Mouse (Mus musculus) midbrain, embryonic 11.5 days (tissue): ENCODE data around the gene Ak4. TPM values are rescaled to one million over a fixed set of nuclear protein-coding genes. Genes with fewer than 3 reads are reported as not detected.

Experiments used
- ATAC-seq: fragments of 200-750 bp; cut with Nextera tagmentation; 2 replicates; pipeline ENCODE4 v1.8.0; 2017; ENCODE audit warnings: moderate TSS enrichment, moderate library complexity; ENCODE audit not compliant: low FRiP score
- DNase-seq: peaks from one replicate; pipeline ENCODE4 v3.0.0; 2015; ENCODE audit warnings: low spot score; ENCODE audit errors: missing footprints
- H3K27ac ChIP-seq: fragments of 300-500 bp; sonication (generic); 2 replicates; pipeline ENCODE4 v1.5.1; 2014; ENCODE audit warnings: low read depth, low read length
- H3K27me3 ChIP-seq: fragments of 300-500 bp; sonication (generic); 2 replicates; pipeline ENCODE4 v1.6.1; 2014; ENCODE audit warnings: mild to moderate bottlenecking, low read length, moderate library complexity, mixed read lengths; ENCODE audit not compliant: control insufficient read depth, insufficient read depth
- H3K36me3 ChIP-seq: fragments of 300-500 bp; sonication (generic); 2 replicates; pipeline ENCODE4 v1.6.1; 2014; ENCODE audit warnings: mild to moderate bottlenecking, low read length, moderate library complexity, mixed read lengths; ENCODE audit not compliant: control insufficient read depth, insufficient read depth
- H3K4me1 ChIP-seq: fragments of 300-500 bp; sonication (generic); 2 replicates; pipeline ENCODE4 v1.6.1; 2014; ENCODE audit warnings: low read length; ENCODE audit not compliant: control insufficient read depth, insufficient read depth
- H3K4me2 ChIP-seq: fragments of 300-500 bp; sonication (generic); 2 replicates; pipeline ENCODE4 v1.6.1; 2014; ENCODE audit warnings: mild to moderate bottlenecking, moderate library complexity
- H3K4me3 ChIP-seq: fragments of 300-500 bp; sonication (generic); 2 replicates; pipeline ENCODE4 v1.5.1; 2014; ENCODE audit warnings: low read depth, low read length
- H3K9ac ChIP-seq: fragments of 300-500 bp; sonication (generic); 2 replicates; pipeline ENCODE4 v1.6.1; 2014; ENCODE audit warnings: low read length
- H3K9me3 ChIP-seq: fragments of 300-500 bp; sonication (generic); 2 replicates; pipeline ENCODE4 v1.6.1; 2016; ENCODE audit warnings: low read length; ENCODE audit not compliant: control insufficient read depth
- WGBS: fragments of 180-500 bp; shearing (Covaris S2); extraction: QIAGEN DNeasy Blood & Tissue Kit; methylation state at CpG from one replicate; pipeline ENCODE4 v1.1.7; 2014; 5-methylcytosine and 5-hydroxymethylcytosine counted together
- polyA plus RNA-seq: library from polyadenylated mRNA; unstranded; fragments of >200 nt; fragmentation: Nextera tagmentation; extraction: Ambion mirVana; gene quantifications from 2 replicates; pipeline ENCODE4 v1.2.1, GENCODE M21; 2014

The Ak4 gene
- polyA plus RNA-seq, 1 experiment from 2014 or later = 12.7 TPM

DNA sequence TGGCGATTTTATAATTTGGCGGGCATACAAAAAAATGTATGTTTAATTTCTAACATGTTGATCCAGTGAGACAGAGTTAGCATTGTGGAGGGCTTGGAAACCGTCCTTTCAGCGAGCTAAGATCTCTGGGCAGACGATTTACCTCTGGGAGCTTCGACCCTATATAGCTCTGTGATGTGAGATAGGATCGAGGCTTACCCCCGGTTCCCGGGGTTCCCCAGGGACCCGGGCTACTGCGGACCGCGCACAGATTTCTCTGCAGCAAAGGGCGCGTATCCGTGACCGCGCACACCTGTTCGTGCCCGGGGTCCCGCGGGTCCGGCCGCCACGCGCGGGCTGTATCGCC lies 77.1 kb downstream of the Ak4 start:
- ATAC-seq (no peak), DNase-seq (no peak)
- Histone ChIP-seq H3K4me3 (peak overlapping the region; percentile 59), H3K27ac (no peak overlapping the region), H3K9me3 (no peaks in the 10 kb centered on the region), H3K4me1 (peaks cover 4% of the 10 kb centered on the region), H3K9ac (peak overlapping the region; percentile 57), H3K36me3 (no peaks in the 10 kb centered on the region), H3K4me2 (peak overlapping the region; percentile 96), H3K27me3 (peaks cover 38% of the 10 kb centered on the region)
- 1% methylated on average over 28 of the region's 28 CpGs for WGBS

- Histone ChIP-seq H3K9me3 (no peaks in the 10 kb centered on the region), H3K4me2 (peak within 1 kb of the TSS; percentile 96), H3K36me3 (no peaks in the 10 kb centered on the region), H3K4me3 (peak within 1 kb of the TSS; percentile 59), H3K9ac (peak within 1 kb of the TSS; percentile 57), H3K4me1 (peaks cover 4% of the 10 kb centered on the region), H3K27ac (no peak within 1 kb of the TSS), H3K27me3 (peaks cover 38% of the 10 kb centered on the region)
- under 1% methylated on average over 53 of the region's 57 CpGs for WGBS
- DNase-seq (peak; percentile 92), ATAC-seq (peak; percentile 78)
Measured at GRCm38 (mm10) chr4:101496534-101497237, 77.6 kb downstream of the Ak4 start, which contains the start of gene Dnajc6. Dnajc6 (plus strand) TSS chr4:101496648.

GRCm38 (mm10) chr4:101497336-101497735 lies 78.3 kb downstream of the Ak4 start:
- DNase-seq (peak; percentile 94), ATAC-seq (no peak)
- Histone ChIP-seq H3K4me3 (peak overlapping the region; percentile 59), H3K36me3 (no peaks in the 10 kb centered on the region), H3K27ac (no peak overlapping the region), H3K4me2 (peak overlapping the region; percentile 96), H3K27me3 (peaks cover 38% of the 10 kb centered on the region), H3K9me3 (no peaks in the 10 kb centered on the region), H3K9ac (no peak overlapping the region; the same call in 1 of the 2 replicates), H3K4me1 (peaks cover 4% of the 10 kb centered on the region)
- WGBS = 5% methylated on average over 14 of the region's 14 CpGs

GRCm38 (mm10) chr4:101504470-101505007 lies 85.5 kb downstream of the Ak4 start:
- DNase-seq (peak; percentile 81), ATAC-seq (no peak)
- WGBS = 60% methylated on average over 7 of the region's 7 CpGs
- H3K4me1 ChIP-seq = peaks cover 3% of the 10 kb centered on the region; the same call in 1 of the 2 replicates
- H3K9ac ChIP-seq = no peak overlapping the region
- no peaks in the 10 kb centered on the region for H3K36me3 ChIP-seq
- H3K27me3 ChIP-seq = no peaks in the 10 kb centered on the region; the same call in 1 of the 2 replicates
- no peak overlapping the region for H3K4me2 ChIP-seq
- no peak overlapping the region for H3K4me3 ChIP-seq
- H3K9me3 ChIP-seq = no peaks in the 10 kb centered on the region
- H3K27ac ChIP-seq = no peak overlapping the region

- 80% methylated on average over 2 of the region's 2 CpGs for WGBS
- no peak overlapping the region for H3K9ac ChIP-seq
- H3K27ac ChIP-seq = no peak overlapping the region
- H3K4me3 ChIP-seq = no peak overlapping the region
- no peaks in the 10 kb centered on the region for H3K9me3 ChIP-seq
- no peaks in the 10 kb centered on the region; the same call in 1 of the 2 replicates for H3K27me3 ChIP-seq
- H3K4me2 ChIP-seq = no peak overlapping the region
- H3K36me3 ChIP-seq = no peaks in the 10 kb centered on the region
- H3K4me1 ChIP-seq = peaks cover 3% of the 10 kb centered on the region; the same call in 1 of the 2 replicates
- ATAC-seq (no peak), DNase-seq (no peak)
Measured at GRCm38 (mm10) chr4:101505966-101506365, 86.9 kb downstream of the Ak4 start.

DNA sequence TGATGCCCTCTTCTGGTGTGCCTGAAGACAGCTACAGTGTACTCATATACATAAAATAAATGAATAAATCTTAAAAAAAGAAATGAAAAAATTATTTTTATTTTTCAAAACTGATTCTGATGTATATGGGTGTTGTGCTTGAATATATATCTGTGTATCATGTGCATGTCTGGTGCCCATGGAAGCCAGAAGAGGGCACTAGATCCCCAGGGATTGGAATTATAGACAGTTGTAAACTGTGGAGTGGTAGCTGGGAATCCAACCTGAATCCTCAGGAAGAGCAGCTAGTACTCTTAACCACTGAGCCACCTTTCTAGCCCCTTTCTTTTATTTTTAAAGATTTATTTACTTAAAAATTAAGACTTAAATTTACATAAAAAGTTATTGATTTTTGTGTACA lies 87.3 kb downstream of the Ak4 start:
- H3K36me3 ChIP-seq = no peaks in the 10 kb centered on the region
- ATAC-seq (no peak), DNase-seq (no peak)
- H3K9me3 ChIP-seq = no peaks in the 10 kb centered on the region
- no peak overlapping the region for H3K4me3 ChIP-seq
- no peak overlapping the region for H3K9ac ChIP-seq
- no peak overlapping the region for H3K4me2 ChIP-seq
- H3K4me1 ChIP-seq = peaks cover 3% of the 10 kb centered on the region; the same call in 1 of the 2 replicates
- H3K27me3 ChIP-seq = no peaks in the 10 kb centered on the region; the same call in 1 of the 2 replicates
- H3K27ac ChIP-seq = no peak overlapping the region

DNA sequence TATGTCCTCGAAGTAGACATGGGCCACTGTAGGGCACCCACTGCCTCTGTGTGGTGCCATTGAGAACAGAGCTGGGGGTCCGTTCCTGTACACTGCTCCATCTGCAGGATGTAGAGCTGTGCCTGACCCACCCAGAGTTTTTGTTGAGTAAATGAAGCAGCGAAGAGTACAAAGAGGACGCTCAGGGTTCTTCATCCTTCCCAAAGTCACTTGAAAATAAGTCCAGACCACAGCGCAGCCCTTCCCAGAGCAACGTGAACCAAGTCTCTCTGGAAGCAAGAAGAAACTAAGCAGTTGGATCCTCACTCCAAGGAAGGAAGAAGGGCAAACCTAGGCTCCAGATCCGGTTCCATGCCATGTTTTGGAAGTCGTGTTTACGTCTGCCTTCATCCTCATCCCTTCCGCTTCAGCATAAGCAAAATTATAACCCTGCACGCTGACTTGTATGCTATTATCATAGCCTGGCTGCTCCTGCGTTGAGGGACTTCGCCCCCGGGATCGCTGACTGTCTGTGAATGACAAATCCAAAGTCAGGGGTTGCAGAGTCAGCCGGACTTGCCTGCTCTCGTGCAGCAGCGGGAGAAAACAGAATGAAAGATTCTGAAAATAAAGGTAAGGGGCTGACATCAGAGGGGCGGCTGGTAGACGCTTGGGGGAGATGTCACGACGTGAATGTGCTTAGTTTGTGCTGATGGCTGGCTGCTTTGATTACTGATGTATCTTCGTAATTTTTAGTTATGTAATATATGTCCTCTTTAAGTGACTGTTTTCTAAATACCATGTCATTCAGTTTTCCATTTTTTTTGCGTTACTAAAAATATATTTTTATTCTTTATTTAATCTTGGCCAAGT lies 88.7 kb downstream of the Ak4 start:
- Histone ChIP-seq H3K9ac (peak overlapping the region; percentile 49; the same call in 1 of the 2 replicates), H3K27me3 (no peaks in the 10 kb centered on the region; the same call in 1 of the 2 replicates), H3K4me2 (peak overlapping the region; percentile 69), H3K27ac (no peak overlapping the region), H3K4me3 (peak overlapping the region; percentile 41), H3K9me3 (no peaks in the 10 kb centered on the region), H3K36me3 (no peaks in the 10 kb centered on the region), H3K4me1 (peaks cover 3% of the 10 kb centered on the region; the same call in 1 of the 2 replicates)
- ATAC-seq (peak; percentile 56), DNase-seq (peak; percentile 98)
- 10% methylated on average over 24 of the region's 24 CpGs for WGBS

- no peak overlapping the region for H3K27ac ChIP-seq
- no peaks in the 10 kb centered on the region for H3K36me3 ChIP-seq
- H3K9me3 ChIP-seq = no peaks in the 10 kb centered on the region
- ATAC-seq (no peak), DNase-seq (no peak)
- H3K9ac ChIP-seq = peak overlapping the region; percentile 50
- H3K27me3 ChIP-seq = no peaks in the 10 kb centered on the region; the same call in 1 of the 2 replicates
- WGBS = 2% methylated on average over 10 of the region's 10 CpGs
- H3K4me1 ChIP-seq = peaks cover 3% of the 10 kb centered on the region; the same call in 1 of the 2 replicates
- H3K4me3 ChIP-seq = peak overlapping the region; percentile 29
- peak overlapping the region; percentile 69 for H3K4me2 ChIP-seq
Measured at GRCm38 (mm10) chr4:101508431-101508830, 89.4 kb downstream of the Ak4 start.
